In the genomic region with DNA sequence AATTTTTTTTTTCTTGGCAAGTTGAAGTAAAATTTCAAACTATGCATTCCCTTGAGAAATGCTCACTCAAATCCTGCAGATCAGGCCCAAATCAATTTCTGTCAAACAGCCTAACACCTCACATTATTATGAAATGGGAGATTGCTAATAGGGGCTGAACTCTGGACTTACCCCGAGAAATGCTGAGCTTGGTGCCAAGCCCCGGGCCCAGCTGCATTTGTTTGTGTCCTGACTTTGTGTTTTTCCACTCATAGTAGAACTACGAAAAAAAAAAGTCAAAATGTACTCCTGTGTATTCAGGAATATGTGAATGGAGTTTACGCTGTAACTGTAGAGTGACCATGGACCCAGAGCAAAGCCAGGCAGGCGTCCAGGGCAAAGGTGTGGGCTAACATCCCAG, we compare ENCODE assay signal across 15 mouse cellular contexts.
DNase-seq lines count a peak whose midpoint lies in the region; ATAC-seq and TF ChIP-seq lines count a peak whose summit lies in the region.
"Had no signal": no experiment of that assay in that cellular context is flagged by ENCODE, and none has a peak within 500 bp of the region (broad histone marks: within the 10 kb centered on the region; RNA-seq: fewer than 3 reads in every experiment).

No protein-coding gene starts in this region.

- H3K4me2 ChIP-seq in heart, embryonic 14.5 days (ENCODE audit: low read length) = no peak overlapping the region
- no peak overlapping the region for H3K4me2 ChIP-seq in intestine, embryonic 15.5 days (replicated peaks)
- H3K4me2 ChIP-seq: forebrain, embryonic 12.5 days; liver, embryonic 11.5 days; midbrain, embryonic 13.5 days had no signal

- H3K36me3 ChIP-seq in kidney, adult 2 months (ENCODE audit: control insufficient read depth, insufficient read depth, low read length) = no peaks in the 10 kb centered on the region
- H3K36me3 ChIP-seq in heart, embryonic 14.5 days (ENCODE audit: control insufficient read depth, insufficient read depth, low read length) = peaks cover 26% of the 10 kb centered on the region
- no peaks in the 10 kb centered on the region for H3K36me3 ChIP-seq in intestine, embryonic 15.5 days
- H3K36me3 ChIP-seq: forebrain, embryonic 12.5 days; hindbrain, embryonic 10.5 days; midbrain, embryonic 13.5 days had no signal

- H3K9me3 ChIP-seq in heart, embryonic 14.5 days (ENCODE audit: control insufficient read depth, low read length) = no peaks in the 10 kb centered on the region
- H3K9me3 ChIP-seq in intestine, embryonic 15.5 days = no peaks in the 10 kb centered on the region
- H3K9me3 ChIP-seq: forebrain, embryonic 12.5 days; midbrain, embryonic 13.5 days had no signal

- H3K27ac ChIP-seq in kidney, adult 2 months (ENCODE audit: insufficient read depth, low read depth, low read length) = no peak overlapping the region
- H3K27ac ChIP-seq in heart, embryonic 14.5 days (replicated peaks in 1 of 2; ENCODE audit: control insufficient read depth in 1 of 2, insufficient read depth in 1 of 2, low read depth in 2 of 2, low read length in 2 of 2) = peak overlapping the region; percentile 46 to 72; a peak in 2 of 4 replicates
- H3K27ac ChIP-seq in intestine, embryonic 15.5 days = no peak overlapping the region
- H3K27ac ChIP-seq: forebrain, embryonic 12.5 days; hindbrain, embryonic 10.5 days; midbrain, embryonic 13.5 days had no signal

- no peak overlapping the region for H3K4me3 ChIP-seq in kidney, adult 2 months (ENCODE audit: insufficient read depth, low read depth, low read length)
- H3K4me3 ChIP-seq in heart, embryonic 14.5 days (ENCODE audit: control insufficient read depth in 1 of 2, insufficient read depth in 1 of 2, low read depth in 1 of 2, low read length in 2 of 2) = no peak overlapping the region
- no peak overlapping the region for H3K4me3 ChIP-seq in intestine, embryonic 15.5 days (replicated peaks)
- H3K4me3 ChIP-seq: forebrain, embryonic 12.5 days; hindbrain, embryonic 10.5 days; midbrain, embryonic 13.5 days had no signal

- no peak for TF ChIP-seq CTCF in kidney, adult 2 months (conservative IDR thresholded peaks at IDR 0.05; ENCODE audit: insufficient read depth, insufficient read length, low read depth, low read length)

- WGBS in kidney, adult 2 months = 63% methylated on average over 5 of the region's 5 CpGs
- 70% methylated on average over 5 of the region's 5 CpGs for WGBS in heart, embryonic 14.5 days
- WGBS in intestine, embryonic 15.5 days = 82% methylated on average over 5 of the region's 5 CpGs

- DNase-seq in kidney, adult 2 months = peak; percentile 8
- no peak for DNase-seq in kidney, postnatal 4 days
- peak; percentile 59 for DNase-seq in adipocyte (ENCODE audit: low spot score)
- DNase-seq in gastrocnemius, adult 8-10 months (ENCODE audit: low spot score in 2 of 2) = peak; percentile 31 to 61
- DNase-seq in cerebellum, adult 8-10 months = no peak
- no peak for DNase-seq in thymus, postnatal 10 days (ENCODE audit: low spot score in 2 of 2)
- DNase-seq: cerebellum, adult 18-20 months; layer of hippocampus, adult 9-11 months; right cerebral cortex, postnatal 14 days had no signal

- no peak for TF ChIP-seq POLR2A in kidney, adult 2 months (IDR thresholded peaks at IDR 0.05; ENCODE audit: low read depth, low read length)

- no peaks in the 10 kb centered on the region for H3K4me1 ChIP-seq in kidney, adult 2 months (ENCODE audit: control insufficient read depth, insufficient read depth, low read length)
- H3K4me1 ChIP-seq in heart, embryonic 14.5 days (ENCODE audit: control insufficient read depth in 2 of 2, insufficient read depth in 2 of 2, low read length in 2 of 2) = peaks cover 13 to 33% of the 10 kb centered on the region in 2 experiments
- no peaks in the 10 kb centered on the region for H3K4me1 ChIP-seq in intestine, embryonic 15.5 days (replicated peaks)
- H3K4me1 ChIP-seq: forebrain, embryonic 12.5 days; hindbrain, embryonic 10.5 days; midbrain, embryonic 13.5 days had no signal

- H3K27me3 ChIP-seq in kidney, adult 2 months (replicated peaks; ENCODE audit: control insufficient read depth, insufficient read depth, low read length) = no peaks in the 10 kb centered on the region; the same call in 1 of the 2 replicates
- H3K27me3 ChIP-seq in heart, embryonic 14.5 days (ENCODE audit: control insufficient read depth, insufficient read depth, low read length) = no peaks in the 10 kb centered on the region
- H3K27me3 ChIP-seq in intestine, embryonic 15.5 days (replicated peaks) = no peaks in the 10 kb centered on the region
- H3K27me3 ChIP-seq: forebrain, embryonic 12.5 days; midbrain, embryonic 13.5 days had no signal

- no peak for ATAC-seq in heart, embryonic 14.5 days (ENCODE audit: insufficient number of reproducible peaks, insufficient read depth, low FRiP score, low read depth)
- no peak for ATAC-seq in intestine, embryonic 15.5 days
- ATAC-seq: midbrain, embryonic 13.5 days had no signal

- no peak overlapping the region; the same call in 1 of the 2 replicates for H3K9ac ChIP-seq in heart, embryonic 14.5 days (ENCODE audit: low read length)
- H3K9ac ChIP-seq in intestine, embryonic 15.5 days = no peak overlapping the region
- H3K9ac ChIP-seq: forebrain, embryonic 12.5 days; midbrain, embryonic 13.5 days had no signal

Comparison
In these comparisons a context has a peak if more than half of its experiments do, and no peak if none do; other contexts are left out.
1. DNase-seq: peak in kidney, adult 2 months (single experiment), adipocyte (single experiment) and gastrocnemius, adult 8-10 months (2 of 2); none in kidney, postnatal 4 days (0 of 2), cerebellum, adult 8-10 months (single experiment) and thymus, postnatal 10 days (0 of 2).
2. H3K27ac ChIP-seq: peak in heart, embryonic 14.5 days (2 of 2); none in kidney, adult 2 months (single experiment) and intestine, embryonic 15.5 days (single experiment).